ENCODE assay signal across 10 mouse cellular contexts in the genomic region with DNA sequence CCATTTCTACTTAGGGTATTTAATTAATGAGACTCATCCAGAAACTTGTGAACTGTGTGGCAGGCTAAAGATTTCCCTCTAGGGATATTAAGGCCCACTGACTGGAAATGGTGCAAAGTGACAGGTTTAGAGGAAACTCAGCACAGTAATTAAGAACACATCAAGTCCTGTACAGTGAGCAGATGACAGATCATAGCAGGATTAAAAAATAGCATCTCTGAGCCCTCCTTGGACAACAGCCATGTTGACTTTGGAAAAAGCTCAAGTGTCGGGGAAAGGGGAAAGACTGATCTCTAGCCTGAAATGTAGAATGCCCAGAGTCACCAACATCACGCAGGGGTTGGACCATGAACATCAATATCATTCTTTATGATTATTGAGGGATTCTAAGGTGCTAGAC. TPM values are rescaled to one million over a fixed set of nuclear protein-coding genes. Genes with fewer than 3 reads are reported as not detected.
DNase-seq lines count a peak whose midpoint lies in the region.
"Had no signal": no experiment of that assay in that cellular context is flagged by ENCODE, and none has a peak within 500 bp of the region (broad histone marks: within the 10 kb centered on the region; RNA-seq: fewer than 3 reads in every experiment).

No protein-coding gene starts in this region.

- peak; percentile 35 for DNase-seq in adrenal gland, postnatal 14 days
- no peak for DNase-seq in adrenal gland, postnatal 4 days (ENCODE audit: low spot score in 2 of 2)
- peak; percentile 38 for DNase-seq in kidney, postnatal 10 days
- DNase-seq in kidney, adult 18-20 months, result no peak
- DNase-seq in lung, postnatal 14 days, result peak; percentile 43
- no peak for DNase-seq in lung, postnatal 36 days
- DNase-seq in testis, postnatal 10 days (ENCODE audit: low spot score), result no peak
- DNase-seq: cerebellum, adult 9-10 months; lung, adult 18-20 months; right cerebral cortex, postnatal 14 days had no signal

RNA-seq across cellular contexts. Expression of a gene that starts 23.8 kb away (rescaled TPM):
- 1.0 TPM in 2 replicates for total RNA-seq in adrenal gland, postnatal 14 days (2021)
- 1 to 10 TPM; 1.6 to 1.8 TPM for total RNA-seq in adrenal gland, postnatal 4 days (2021)

Comparison
In these comparisons a context has a peak if more than half of its experiments do, and no peak if none do; other contexts are left out.
1. DNase-seq: peak in adrenal gland, postnatal 14 days (single experiment), kidney, postnatal 10 days (single experiment) and lung, postnatal 14 days (single experiment); none in adrenal gland, postnatal 4 days (0 of 2), kidney, adult 18-20 months (single experiment), lung, postnatal 36 days (single experiment) and testis, postnatal 10 days (single experiment).